Mouse (Mus musculus) common myeloid progenitor, adult 5-6 weeks (primary cell): ENCODE results near the gene Dnal1. TPM values are rescaled to one million over a fixed set of nuclear protein-coding genes. Genes with fewer than 3 reads are reported as not detected.
A peak's percentile ranks its signal among the peaks of the same experiment; 100 is the strongest.
"Not testable (repeated sequence)": the region's sequence is repeated elsewhere in the genome, so short reads cannot be mapped to it uniquely, and the experiment has no call there.

Experiments used
- ATAC-seq: replicated peaks from 2 replicates; pipeline ENCODE4 v1.8.0; 2016; ENCODE audit warnings: low read depth, mild to moderate bottlenecking, moderate TSS enrichment, inconsistent platforms; ENCODE audit not compliant: poor library complexity, severe bottlenecking
- total RNA-seq: library from RNA; stranded (forward); fragments of 200-1000, 187-1606 nt; gene quantifications from 2 replicates; pipeline ENCODE4 v1.2.3, GENCODE M21; 2017

Dnal1 gene
- 2.3 and 4.1 TPM in 2 replicates for total RNA-seq

GRCm38 (mm10) chr12:84114153-84114994 lies at the start of gene Dnal1:
Gene Dnal1 (plus strand): TSS chr12:84114366.
- peak; percentile 100 for ATAC-seq

DNA sequence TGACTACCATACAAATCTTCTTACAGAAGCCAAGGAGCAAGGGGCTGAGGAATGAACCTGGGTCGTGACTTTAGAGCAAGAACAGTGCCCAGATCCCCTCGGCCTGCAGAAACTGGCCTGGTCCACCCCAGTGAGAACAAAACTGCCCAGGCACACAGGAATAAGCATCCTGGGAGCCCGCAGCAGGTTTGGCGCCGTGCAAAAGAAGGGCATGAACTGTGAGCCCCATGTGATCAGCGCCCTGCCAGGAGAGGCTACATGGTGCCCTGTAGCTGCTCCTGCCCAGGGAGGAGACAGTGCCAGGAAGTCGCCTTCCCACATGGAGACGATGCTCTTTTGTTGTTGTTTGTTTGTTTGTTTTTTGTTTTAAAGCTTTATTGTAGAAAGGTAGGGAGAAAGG lies 49.5 kb upstream of the Dnal1 start:
- ATAC-seq, result no peak

DNA sequence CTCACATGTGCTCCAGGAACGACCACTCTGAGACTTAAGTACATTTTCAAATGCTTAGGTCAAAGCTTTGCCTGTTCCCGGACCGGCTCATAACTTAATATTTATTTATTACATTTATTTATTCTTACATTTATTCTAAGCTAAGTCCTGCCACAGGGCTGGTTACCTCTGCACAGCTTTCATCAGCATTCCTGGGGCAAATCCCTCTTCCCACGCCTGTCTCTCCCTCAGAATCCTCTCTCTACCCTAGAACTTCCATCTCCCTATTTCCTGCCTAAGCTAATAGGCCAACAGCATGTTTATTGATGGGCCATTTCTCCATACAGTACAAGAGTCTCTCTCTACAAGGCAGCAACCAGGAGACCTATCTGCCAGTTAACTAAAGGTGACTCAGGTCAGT lies 46.4 kb upstream of the Dnal1 start:
- ATAC-seq, result no peak

- no peak for ATAC-seq
These were observed 45.9 kb upstream of the Dnal1 start for GRCm38 (mm10) chr12:84068296-84068695.

DNA sequence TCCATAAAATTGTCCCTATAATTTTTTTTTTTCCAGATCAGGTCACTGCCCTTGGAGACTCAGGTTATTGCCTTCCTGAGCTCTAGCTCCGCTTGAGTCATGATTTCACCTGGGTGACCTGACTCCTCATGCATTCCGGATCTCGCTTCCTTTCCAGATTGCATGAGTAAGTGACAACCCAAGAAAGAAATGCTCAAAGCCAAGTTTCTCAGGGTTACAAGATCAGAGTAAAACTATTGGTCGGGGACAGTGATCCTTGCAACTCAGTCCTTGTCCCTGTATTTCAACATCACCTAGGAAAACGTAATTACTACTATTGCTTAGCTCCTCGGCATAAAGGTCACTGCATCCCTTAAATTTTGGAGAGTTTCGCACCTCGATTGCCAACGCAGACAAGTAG lies 45.2 kb upstream of the Dnal1 start, which contains the start of gene Acot5:
Gene Acot5 (plus strand): TSS at position 340 of the 400 bp plus-strand sequence.
- ATAC-seq, result no peak

DNA sequence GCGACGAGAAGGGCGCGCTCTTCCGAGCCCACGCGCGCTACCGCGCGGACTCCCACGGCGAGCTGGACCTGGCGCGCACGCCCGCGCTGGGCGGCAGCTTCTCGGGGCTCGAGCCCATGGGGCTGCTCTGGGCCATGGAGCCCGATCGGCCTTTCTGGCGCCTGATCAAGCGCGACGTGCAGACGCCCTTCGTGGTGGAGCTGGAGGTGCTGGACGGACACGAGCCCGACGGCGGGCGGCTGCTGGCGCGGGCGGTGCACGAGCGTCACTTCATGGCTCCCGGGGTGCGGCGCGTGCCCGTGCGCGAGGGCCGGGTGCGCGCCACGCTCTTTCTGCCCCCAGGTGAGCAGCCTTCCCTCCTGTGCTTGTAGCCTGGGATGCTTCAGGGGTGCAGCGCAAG lies 44.6 kb upstream of the Dnal1 start:
- ATAC-seq, result not testable (repeated sequence)

GRCm38 (mm10) chr12:84071696-84072095 lies 42.5 kb upstream of the Dnal1 start:
- ATAC-seq, result no peak

- ATAC-seq, result no peak
These were observed 36.7 kb upstream of the Dnal1 start for GRCm38 (mm10) chr12:84077371-84077990.

- ATAC-seq, result no peak
These were observed 30.3 kb upstream of the Dnal1 start for GRCm38 (mm10) chr12:84083842-84084241.

- no peak for ATAC-seq
These were observed 29.6 kb upstream of the Dnal1 start for GRCm38 (mm10) chr12:84084581-84084980.

DNA sequence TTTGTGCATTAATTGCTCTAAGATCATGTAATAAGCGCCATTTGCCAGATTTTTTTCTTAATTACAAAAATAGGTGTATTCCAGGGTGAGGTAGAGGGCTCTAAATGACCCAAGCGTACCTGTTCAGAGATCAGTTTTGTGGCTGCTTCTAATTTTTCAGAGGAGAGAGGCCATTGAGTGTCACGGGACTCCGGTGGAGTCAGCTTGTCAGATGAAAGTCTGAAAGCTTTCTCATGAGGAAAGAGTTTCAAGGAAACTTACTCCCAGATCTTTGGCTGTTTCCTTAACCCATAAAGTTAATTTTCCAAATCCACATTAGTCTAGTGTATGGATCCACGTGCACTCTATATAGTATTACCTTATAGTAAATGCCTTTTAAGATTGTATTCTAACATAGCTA lies 19.5 kb upstream of the Dnal1 start:
- ATAC-seq, result not testable (repeated sequence)

GRCm38 (mm10) chr12:84099605-84100004 lies 14.6 kb upstream of the Dnal1 start:
- no peak for ATAC-seq

- ATAC-seq, result no peak
These were observed 14.1 kb upstream of the Dnal1 start for GRCm38 (mm10) chr12:84100071-84100470.

GRCm38 (mm10) chr12:84100604-84101492 lies 13.3 kb upstream of the Dnal1 start, which contains the start of gene Acot6:
Gene Acot6 (plus strand): TSS chr12:84100654.
- peak; percentile 71 for ATAC-seq

GRCm38 (mm10) chr12:84101493-84101845 lies 12.7 kb upstream of the Dnal1 start:
- ATAC-seq, result no peak

- ATAC-seq, result no peak
These were observed 7.2 kb upstream of the Dnal1 start for GRCm38 (mm10) chr12:84107012-84107411.

DNA sequence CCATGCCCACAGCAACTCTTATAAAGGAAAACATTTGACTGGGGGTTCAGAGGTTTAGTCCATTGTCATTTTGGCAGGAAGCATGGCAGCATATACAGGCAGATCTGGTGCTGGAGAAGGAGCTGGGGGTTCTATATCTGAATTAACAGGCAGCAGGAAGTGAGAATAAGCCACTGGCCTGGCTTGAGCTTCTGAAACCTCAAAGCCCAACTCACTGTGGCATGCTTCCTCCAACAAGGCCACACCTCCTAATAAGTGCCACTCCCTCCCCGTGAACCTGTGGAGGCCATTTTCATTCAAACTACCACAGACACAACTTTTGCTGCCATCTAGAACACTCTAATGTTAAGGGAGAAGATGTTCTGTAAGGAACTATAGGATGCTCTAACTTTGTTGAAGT lies 6.5 kb upstream of the Dnal1 start:
- peak; percentile 32 for ATAC-seq

DNA sequence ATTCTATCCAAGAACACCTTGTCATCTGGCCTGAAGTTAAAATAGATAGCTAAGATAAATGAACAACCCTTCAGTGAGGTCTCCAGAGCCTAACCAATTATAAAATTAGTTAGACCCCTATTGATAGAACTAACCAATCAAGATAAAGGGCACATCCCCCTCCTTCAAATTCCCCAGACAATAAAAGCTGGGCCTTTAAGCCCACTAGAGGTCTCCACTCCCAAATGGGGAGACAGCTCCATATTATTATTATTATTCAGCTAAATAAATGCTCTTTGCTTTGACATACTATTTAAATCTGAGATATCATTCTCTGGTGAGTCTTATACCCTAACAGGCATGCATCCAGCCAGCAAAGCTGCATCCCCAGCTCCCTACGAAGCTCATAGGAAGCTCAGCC lies 4.2 kb upstream of the Dnal1 start:
- ATAC-seq, result no peak

DNA sequence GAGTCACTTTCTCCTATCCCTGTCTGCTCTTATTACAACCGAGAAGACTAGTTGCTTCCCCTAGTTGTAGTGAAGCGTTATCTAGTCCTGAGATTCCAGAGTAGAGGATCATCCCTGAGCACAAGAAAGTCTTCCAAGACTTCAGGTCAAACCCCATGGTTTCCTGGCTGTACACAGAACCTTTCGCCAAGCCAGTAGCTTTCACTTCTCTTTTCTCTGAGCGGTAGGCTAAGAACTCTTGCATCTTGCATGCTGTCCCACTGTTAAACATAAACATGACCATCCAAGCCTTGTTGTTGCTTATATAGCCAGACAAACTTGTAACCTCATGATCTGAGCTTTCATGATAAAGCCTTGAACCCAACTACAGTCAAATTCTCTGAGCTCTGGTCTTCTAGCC lies 3.4 kb upstream of the Dnal1 start:
- ATAC-seq, result no peak

DNA sequence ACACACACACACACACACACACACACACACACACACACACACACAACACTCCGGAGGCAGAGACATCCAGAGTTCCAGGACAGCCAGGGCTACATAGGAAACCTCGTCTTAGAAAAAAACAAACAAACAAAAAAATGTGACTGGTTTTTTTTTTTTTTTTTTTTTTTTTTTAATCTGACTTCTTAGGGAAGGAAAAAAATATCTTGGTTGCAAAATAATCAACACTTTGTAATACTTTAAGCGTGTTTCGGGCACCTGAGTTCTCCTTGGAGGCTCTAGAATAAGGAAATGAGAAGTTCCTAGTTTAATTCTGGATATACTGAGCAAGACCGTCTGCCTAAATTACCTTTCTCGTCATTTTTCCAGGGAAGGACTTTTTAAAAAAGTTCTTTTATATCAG lies 490 bp upstream of the Dnal1 start:
- ATAC-seq, result no peak

GRCm38 (mm10) chr12:84119584-84119983 lies 5.4 kb downstream of the Dnal1 start:
- ATAC-seq, result no peak
